Mouse (Mus musculus) liver, adult 2 months (tissue): Measurements from ENCODE around the gene Mzt1.

Experiments used
- CTCF ChIP-seq: fragments of 200-500 bp; IDR thresholded peaks from 2 replicates; pipeline ENCODE4 v1.5.1; 2011; ENCODE audit warnings: low read depth, low read length, control low read depth
- POLR2A ChIP-seq: fragments of 200-500 bp; IDR thresholded peaks from 2 replicates; pipeline ENCODE4 v1.6.1; 2011; ENCODE audit warnings: low read length, control low read depth; ENCODE audit not compliant: insufficient read depth; ENCODE audit errors: extremely low read depth

DNA sequence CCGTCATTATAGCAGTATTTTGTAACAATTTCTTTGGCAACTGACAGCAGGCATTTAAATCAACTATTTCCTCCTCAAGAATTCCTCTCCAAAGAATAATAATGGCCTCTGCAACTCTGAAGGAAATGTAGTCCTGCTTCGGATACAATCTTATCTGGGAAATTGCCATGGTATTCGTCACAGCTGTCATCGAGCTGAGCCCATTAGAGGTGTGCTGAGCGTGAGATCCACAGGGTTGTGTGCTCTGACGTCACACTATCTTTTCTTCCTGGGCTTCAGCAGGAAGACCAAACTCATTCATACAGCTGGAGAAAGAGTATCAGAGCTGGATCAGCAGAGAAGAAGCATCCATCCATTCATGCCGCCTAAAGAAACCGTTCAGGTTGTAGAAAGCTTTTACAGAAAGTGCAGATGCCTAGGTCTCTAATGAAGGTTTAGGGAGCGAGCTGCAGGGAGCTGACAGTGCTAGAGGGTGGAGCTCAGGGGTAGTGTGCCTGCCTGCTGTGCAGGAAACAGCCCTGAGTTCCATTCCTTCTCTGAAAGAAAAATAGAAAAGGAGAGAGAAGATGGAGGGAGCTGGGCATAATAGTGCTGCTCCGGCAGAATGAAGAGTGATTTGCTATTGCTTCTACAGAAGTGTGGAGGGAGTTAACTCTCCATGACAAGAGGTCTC lies 26.7 kb downstream of the Mzt1 start:
- TF ChIP-seq CTCF (no peak), POLR2A (no peak)
